Mouse (Mus musculus) heart, adult 2 months (tissue): Measurements from ENCODE around the gene Fam124a. TPM values are rescaled to one million over a fixed set of nuclear protein-coding genes. Genes with fewer than 3 reads are reported as not detected.

ENCODE experiments used
- DNase-seq, 2 experiments: peaks; one replicate each; pipeline ENCODE4 v3.0.0; 2021
- H3K27ac ChIP-seq: fragments of 200-600 bp; 2 replicates; pipeline ENCODE4 v1.8.1; 2022
- H3K27me3 ChIP-seq: fragments of 200-500 bp; 2 replicates; pipeline ENCODE4 v1.6.1; 2012; ENCODE audit warnings: mild to moderate bottlenecking, low read length, inconsistent platforms, mixed read lengths; ENCODE audit not compliant: control insufficient read depth, insufficient read depth
- H3K36me3 ChIP-seq: fragments of 200-500 bp; 2 replicates; pipeline ENCODE4 v1.6.1; 2012; ENCODE audit warnings: low read length, inconsistent platforms; ENCODE audit not compliant: control insufficient read depth, insufficient read depth
- H3K4me1 ChIP-seq: fragments of 200-500 bp; 2 replicates; pipeline ENCODE4 v1.6.1; 2011; ENCODE audit warnings: low read length; ENCODE audit not compliant: control insufficient read depth, insufficient read depth
- H3K4me3 ChIP-seq: fragments of 200-600 bp; 2 replicates; pipeline ENCODE4 v1.8.1; 2022
- H3K79me2 ChIP-seq: fragments of 200-500 bp; replicated peaks from 2 replicates; pipeline ENCODE4 v1.6.1; 2012; ENCODE audit warnings: mild to moderate bottlenecking, inconsistent platforms, low read length, moderate library complexity, mixed read lengths; ENCODE audit not compliant: control insufficient read depth, insufficient read depth
- H3K9ac ChIP-seq: fragments of 200-500 bp; 2 replicates; pipeline ENCODE4 v1.6.1; 2012; ENCODE audit warnings: low read depth, mild to moderate bottlenecking, control low read depth, inconsistent platforms, low read length, mixed read lengths
- CTCF ChIP-seq: fragments of 200-600 bp; IDR thresholded peaks from 2 replicates; pipeline ENCODE4 v1.8.1; 2022; ENCODE audit warnings: antibody characterized with exemption, mild to moderate bottlenecking, moderate library complexity
- EP300 ChIP-seq: fragments of 200-500 bp; IDR thresholded peaks from 2 replicates; pipeline ENCODE4 v1.6.1; 2011; ENCODE audit warnings: low read depth, low read length, control low read depth; ENCODE audit not compliant: insufficient read depth
- POLR2A ChIP-seq: fragments of 200-500 bp; IDR thresholded peaks from 2 replicates; pipeline ENCODE4 v1.6.1; 2011; ENCODE audit warnings: mild to moderate bottlenecking, low read depth, low read length, control low read depth; ENCODE audit not compliant: insufficient read depth
- WGBS: fragments of 180-500 bp; shearing (Covaris S2); methylation state at CpG from one replicate; pipeline ENCODE4 v1.1.7; 2018; 5-methylcytosine and 5-hydroxymethylcytosine counted together
- intact Hi-C: fragments of 180-260 bp; cut with DNase I; formaldehyde crosslinking; loops from one replicate; pipeline ENCODE4 v1.15.1; 2025
- polyA plus RNA-seq: library from polyadenylated mRNA; depleted of rRNA; stranded (reverse); fragments of >200 nt; gene quantifications from 2 replicates; pipeline ENCODE4 v1.2.3, GENCODE M21; 2012
- total RNA-seq, 2 experiments: library from RNA; stranded (reverse); gene quantifications; 2 replicates each; pipeline ENCODE4 v1.2.3; 2021

Gene Fam124a
- total and polyA plus RNA-seq, 3 experiments: 3.4 to 7.9 (median 3.4) TPM

- Histone ChIP-seq H3K4me3 (no peak overlapping the region), H3K27ac (no peak overlapping the region), H3K27me3 (no peaks in the 10 kb centered on the region), H3K4me1 (no peaks in the 10 kb centered on the region), H3K9ac (no peak overlapping the region), H3K79me2 (no peaks in the 10 kb centered on the region), H3K36me3 (no peaks in the 10 kb centered on the region)
- no peak for DNase-seq
- no peak for TF ChIP-seq POLR2A
- no peak for TF ChIP-seq EP300
- TF ChIP-seq CTCF: peak; percentile 32
- intact Hi-C loops: loop anchor here (5.0 kb wide), 1 partner anchor 115 kb away; no protein-coding TSS in a partner anchor
- WGBS: 72% methylated on average over 8 of the region's 8 CpGs
Measured at GRCm38 (mm10) chr14:62607791-62608196, 52.3 kb downstream of the Fam124a start.

GRCm38 (mm10) chr14:62609904-62610303 is 54.4 kb downstream of the Fam124a start:
- intact Hi-C loops: loop anchor here (5.0 kb wide), 1 partner anchor 118 kb away; no protein-coding TSS in a partner anchor
- no peak for DNase-seq
- Histone ChIP-seq H3K4me1 (no peaks in the 10 kb centered on the region), H3K27ac (no peak overlapping the region), H3K36me3 (no peaks in the 10 kb centered on the region), H3K9ac (no peak overlapping the region), H3K4me3 (no peak overlapping the region), H3K79me2 (no peaks in the 10 kb centered on the region), H3K27me3 (no peaks in the 10 kb centered on the region)
- 62% methylated on average over 3 of the region's 3 CpGs for WGBS
- no peak for TF ChIP-seq CTCF
- no peak for TF ChIP-seq POLR2A
- no peak for TF ChIP-seq EP300

GRCm38 (mm10) chr14:62622393-62622792 is 66.9 kb downstream of the Fam124a start:
- intact Hi-C loops: no loop called here
- Histone ChIP-seq H3K27ac (no peak overlapping the region), H3K79me2 (no peaks in the 10 kb centered on the region), H3K4me3 (no peak overlapping the region), H3K36me3 (no peaks in the 10 kb centered on the region), H3K4me1 (no peaks in the 10 kb centered on the region), H3K9ac (no peak overlapping the region), H3K27me3 (peaks cover 2% of the 10 kb centered on the region; the same call in 1 of the 2 replicates)
- TF ChIP-seq EP300 (no peak), POLR2A (no peak), CTCF (no peak)
- DNase-seq: no peak
- WGBS: 92% methylated on average over 3 of the region's 3 CpGs

- TF ChIP-seq POLR2A (no peak), EP300 (no peak), CTCF (no peak)
- H3K27me3 ChIP-seq: no peaks in the 10 kb centered on the region
- H3K79me2 ChIP-seq: no peaks in the 10 kb centered on the region
- H3K36me3 ChIP-seq: no peaks in the 10 kb centered on the region
- H3K4me1 ChIP-seq: no peaks in the 10 kb centered on the region
- no peak overlapping the region for H3K4me3 ChIP-seq
- no peak overlapping the region for H3K9ac ChIP-seq
- no peak for DNase-seq
- WGBS: 81% methylated on average over 5 of the region's 5 CpGs
- intact Hi-C loops: no loop called here
- H3K27ac ChIP-seq: no peak overlapping the region
Measured at GRCm38 (mm10) chr14:62627951-62628350, 72.4 kb downstream of the Fam124a start.

- peaks cover 2% of the 10 kb centered on the region for H3K4me1 ChIP-seq
- intact Hi-C loops: loop anchor here (5.0 kb wide), 2 partner anchors 120 to 340 kb away; no protein-coding TSS in a partner anchor
- no peaks in the 10 kb centered on the region for H3K27me3 ChIP-seq
- no peaks in the 10 kb centered on the region for H3K79me2 ChIP-seq
- peak in 1 of 2 experiments; percentile 18 for DNase-seq
- WGBS: 26% methylated on average over 9 of the region's 9 CpGs
- no peak overlapping the region for H3K27ac ChIP-seq
- no peak overlapping the region for H3K4me3 ChIP-seq
- H3K9ac ChIP-seq: no peak overlapping the region
- TF ChIP-seq CTCF (no peak), POLR2A (no peak), EP300 (no peak)
- no peaks in the 10 kb centered on the region for H3K36me3 ChIP-seq
Measured at GRCm38 (mm10) chr14:62637436-62638344, 82.2 kb downstream of the Fam124a start.

GRCm38 (mm10) chr14:62638345-62638702 is 82.8 kb downstream of the Fam124a start:
- TF ChIP-seq POLR2A (no peak), EP300 (no peak), CTCF (no peak)
- intact Hi-C loops: loop anchor here (5.0 kb wide), 2 partner anchors 119 to 339 kb away; no protein-coding TSS in a partner anchor
- H3K9ac ChIP-seq: no peak overlapping the region
- peaks cover 2% of the 10 kb centered on the region for H3K4me1 ChIP-seq
- no peaks in the 10 kb centered on the region for H3K36me3 ChIP-seq
- WGBS: 45% methylated on average over 6 of the region's 6 CpGs
- H3K27ac ChIP-seq: no peak overlapping the region
- H3K79me2 ChIP-seq: no peaks in the 10 kb centered on the region
- DNase-seq: no peak
- H3K4me3 ChIP-seq: no peak overlapping the region
- no peaks in the 10 kb centered on the region for H3K27me3 ChIP-seq
